Mouse (Mus musculus): ENCODE data around the gene Osbp. TPM values are rescaled to one million over a fixed set of nuclear protein-coding genes. Genes with fewer than 3 reads are reported as not detected.
"Not testable (repeated sequence)": the region's sequence is repeated elsewhere in the genome, so short reads cannot be mapped to it uniquely, and the experiment has no call there.

The Osbp gene
- polyA plus RNA-seq (2015; fragmentation: Nextera tagmentation; extraction: Ambion mirVana) = 5.4 and 6.5 TPM in 2 replicates

DNA sequence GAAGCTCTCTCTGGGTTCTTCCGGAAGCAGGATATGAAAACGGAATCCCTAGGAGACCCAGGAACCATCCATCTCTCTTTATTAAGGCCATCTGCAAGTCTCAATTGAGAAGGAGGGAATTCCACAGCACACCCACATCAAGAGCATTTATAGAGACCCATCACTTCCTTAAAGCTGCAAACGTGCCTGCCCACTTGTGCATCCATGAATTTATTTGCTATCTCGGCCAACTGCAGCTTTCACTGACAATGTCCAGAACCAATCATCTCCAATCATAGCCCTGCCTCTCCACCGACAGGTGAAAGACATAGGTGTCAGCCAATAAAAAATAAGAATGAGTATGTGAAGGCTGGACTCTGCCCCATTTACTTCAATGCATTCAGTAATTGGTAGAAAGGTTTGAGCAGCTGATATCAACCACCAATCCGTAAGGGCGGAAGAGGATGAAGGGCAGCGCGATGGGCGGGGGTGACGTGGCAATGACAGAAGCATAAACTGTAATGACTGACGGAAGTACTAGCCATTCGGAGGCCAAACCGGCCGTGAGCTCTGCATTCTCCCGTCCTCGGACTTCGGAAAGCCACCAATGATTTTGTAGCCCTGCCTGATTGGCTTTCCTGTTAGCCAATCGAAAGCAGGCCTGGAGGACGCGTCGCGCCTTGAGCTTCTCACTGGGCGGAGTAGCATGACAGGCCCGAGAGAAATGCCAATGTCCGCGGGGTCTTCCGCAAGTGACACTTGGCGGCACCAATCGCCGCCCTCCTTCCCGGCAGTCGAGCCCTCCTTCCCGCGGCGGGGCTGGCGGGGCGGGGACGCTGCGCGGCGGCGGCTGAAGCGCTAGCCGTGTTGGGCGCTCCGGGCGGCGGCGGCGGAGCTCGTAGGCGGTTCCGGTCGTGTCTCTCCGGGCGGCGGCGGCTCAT is at the start of gene Osbp:
Osbp (plus strand) TSS at position 919 of the 920 bp plus-strand sequence.
- peak; percentile 100 for DNase-seq (ENCODE audit: low spot score)

GRCm38 (mm10) chr19:11922068-11922467 is 43.7 kb upstream of the Osbp start:
- DNase-seq (ENCODE audit: low spot score) = no peak

DNA sequence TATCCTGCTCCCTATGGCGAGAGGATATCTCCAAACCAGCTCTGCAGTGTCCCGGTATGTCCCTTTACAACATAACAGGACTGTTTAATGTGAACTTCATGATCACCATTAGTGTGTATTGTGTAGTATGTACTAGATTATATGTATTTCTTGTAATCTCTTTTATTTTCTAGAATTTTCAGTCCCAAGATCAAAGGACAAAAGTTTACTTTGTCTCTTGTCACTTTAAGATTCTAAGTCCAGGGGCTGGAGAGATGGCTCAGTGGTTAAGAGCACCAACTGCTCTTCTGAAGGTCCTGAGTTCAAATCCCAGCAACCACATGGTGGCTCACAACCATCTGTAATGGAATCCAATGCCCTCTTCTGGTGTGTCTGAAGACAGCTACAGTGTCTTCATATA is 43.2 kb upstream of the Osbp start:
- DNase-seq (ENCODE audit: low spot score) = not testable (repeated sequence)

DNA sequence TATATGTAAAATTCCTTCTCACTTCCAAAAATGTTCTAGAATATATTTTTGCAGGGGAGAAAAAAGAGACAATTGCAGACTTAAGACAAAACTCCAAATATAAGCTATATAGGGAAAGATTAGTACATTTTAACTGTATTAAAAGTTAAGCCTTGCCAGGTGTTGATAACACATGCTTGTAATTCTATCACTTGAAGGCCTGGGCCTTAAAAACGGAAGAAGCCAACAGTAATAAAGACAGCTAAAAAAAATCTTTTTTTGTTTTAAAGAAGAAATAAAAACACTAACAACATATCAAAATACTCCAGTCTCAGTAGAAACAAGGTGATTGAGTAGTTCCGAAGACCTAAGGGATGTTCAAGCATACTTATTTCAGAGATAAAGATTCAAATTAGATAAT is 39.4 kb upstream of the Osbp start:
- DNase-seq (ENCODE audit: low spot score) = no peak

DNA sequence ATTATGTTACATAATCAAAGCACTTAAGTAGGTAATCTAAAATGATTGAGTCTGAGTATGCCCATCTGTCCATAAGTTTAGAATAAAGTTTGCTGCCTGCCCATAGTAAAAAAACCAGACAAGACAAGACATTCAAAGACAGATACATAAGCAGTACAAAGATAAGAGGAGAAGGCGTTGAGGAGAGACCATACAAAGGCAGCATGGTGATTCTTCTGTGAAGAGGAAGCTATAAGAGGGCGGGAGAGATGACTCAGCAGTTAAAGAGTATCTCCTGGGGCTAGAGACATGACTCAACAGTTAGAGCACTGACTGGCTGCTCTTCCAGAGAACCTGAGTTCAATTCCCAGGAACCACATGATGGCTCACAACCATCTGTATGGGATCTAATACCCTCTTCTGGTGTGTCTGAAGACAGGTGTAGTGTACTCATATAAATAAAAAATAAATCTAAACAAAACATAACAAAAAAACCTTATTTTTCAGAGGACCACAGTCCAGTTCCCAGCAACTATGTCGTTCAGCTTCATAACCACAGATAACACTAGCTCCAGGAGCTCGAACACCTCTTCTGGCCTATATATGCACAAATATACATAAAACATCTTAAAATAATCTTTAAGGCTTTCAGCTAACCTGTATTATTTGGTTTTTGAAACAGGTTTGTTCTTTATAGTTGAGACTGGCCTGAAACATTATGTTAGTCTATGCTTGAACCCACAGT is 37.6 kb upstream of the Osbp start:
- no peak for DNase-seq (ENCODE audit: low spot score)

DNA sequence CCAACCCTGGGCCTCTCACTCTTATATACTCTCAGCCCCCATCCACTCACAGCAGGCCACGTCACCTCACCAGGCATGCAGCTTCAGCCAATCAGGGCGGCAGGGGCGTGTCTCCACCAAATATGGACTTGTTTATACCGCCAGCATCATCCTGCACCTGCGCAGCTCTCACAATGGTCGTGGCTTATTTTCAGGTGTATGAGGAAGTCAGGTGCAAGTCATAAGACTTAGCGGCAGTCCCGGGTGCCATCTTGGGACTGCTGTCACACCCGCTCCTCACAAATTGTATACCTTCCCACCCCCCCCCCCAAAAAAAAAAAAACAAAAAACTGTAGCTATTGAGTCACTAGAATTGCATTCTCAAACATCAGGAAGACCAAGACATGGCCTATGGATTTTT is 19.3 kb upstream of the Osbp start:
- DNase-seq (ENCODE audit: low spot score) = not testable (repeated sequence)

GRCm38 (mm10) chr19:11949878-11950277 is 15.9 kb upstream of the Osbp start:
- no peak for DNase-seq (ENCODE audit: low spot score)

GRCm38 (mm10) chr19:11950747-11951146 is 15.0 kb upstream of the Osbp start:
- no peak for DNase-seq (ENCODE audit: low spot score)

- no peak for DNase-seq (ENCODE audit: low spot score)
Observed at GRCm38 (mm10) chr19:11954206-11954605, 11.5 kb upstream of the Osbp start.

DNA sequence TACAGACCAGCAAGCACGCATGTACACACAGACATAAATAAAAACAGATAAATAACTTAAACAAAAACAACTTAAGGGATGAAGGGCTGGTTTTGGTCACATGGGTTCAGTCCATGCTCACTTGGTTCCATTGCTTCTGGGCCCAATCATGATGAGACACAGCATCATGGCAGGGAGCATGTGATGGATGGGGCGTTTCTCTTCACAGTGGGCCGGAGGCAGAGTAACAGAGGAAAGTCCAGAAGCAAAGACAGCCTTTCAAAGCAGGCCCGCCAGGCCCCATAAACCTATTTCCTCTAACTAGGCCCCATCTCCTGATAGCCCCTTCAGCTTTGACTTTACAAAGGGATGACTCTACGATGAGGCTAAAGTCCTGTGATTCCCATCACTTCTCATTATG is 9.1 kb upstream of the Osbp start:
- DNase-seq (ENCODE audit: low spot score) = no peak

DNA sequence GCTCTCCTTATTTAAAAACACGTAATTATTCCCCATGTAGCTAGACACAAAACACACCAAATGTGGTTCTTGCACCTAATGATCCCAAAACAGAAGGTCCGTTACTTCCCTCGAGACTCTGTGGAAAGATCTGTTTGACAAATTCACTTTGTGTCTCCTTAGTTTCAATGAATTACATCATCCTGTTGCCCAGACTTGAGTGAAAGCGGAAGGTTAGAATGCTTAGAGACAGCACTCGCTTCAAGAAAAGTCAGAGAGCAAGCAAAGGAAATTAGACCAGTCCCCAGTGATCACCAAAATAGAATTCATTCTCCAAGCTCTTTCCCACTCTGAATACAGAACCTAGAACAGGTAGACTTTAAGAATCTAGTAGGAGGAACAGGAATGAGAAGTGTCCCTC is 8.3 kb upstream of the Osbp start:
- DNase-seq (ENCODE audit: low spot score) = no peak

GRCm38 (mm10) chr19:11957846-11958245 is 7.9 kb upstream of the Osbp start:
- DNase-seq (ENCODE audit: low spot score) = no peak

DNA sequence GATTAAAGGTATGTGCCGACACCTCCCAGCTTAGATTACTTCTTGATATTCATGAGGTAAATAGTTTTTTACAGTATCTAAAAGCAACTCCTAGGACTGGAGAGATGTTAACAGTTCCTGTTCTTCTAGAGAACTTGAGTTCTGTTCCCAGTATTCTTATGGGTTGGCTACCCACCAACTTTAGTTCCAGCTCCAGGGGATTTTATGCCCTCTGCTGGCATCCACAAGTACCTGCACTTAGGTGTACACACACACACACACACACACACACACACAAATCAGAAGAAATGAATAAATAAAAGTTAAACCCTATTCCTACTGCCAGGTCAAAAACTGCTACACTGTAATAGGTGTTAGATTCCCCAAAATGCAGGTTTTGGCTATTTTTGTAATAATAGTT is 1.5 kb upstream of the Osbp start:
- no peak for DNase-seq (ENCODE audit: low spot score)

DNA sequence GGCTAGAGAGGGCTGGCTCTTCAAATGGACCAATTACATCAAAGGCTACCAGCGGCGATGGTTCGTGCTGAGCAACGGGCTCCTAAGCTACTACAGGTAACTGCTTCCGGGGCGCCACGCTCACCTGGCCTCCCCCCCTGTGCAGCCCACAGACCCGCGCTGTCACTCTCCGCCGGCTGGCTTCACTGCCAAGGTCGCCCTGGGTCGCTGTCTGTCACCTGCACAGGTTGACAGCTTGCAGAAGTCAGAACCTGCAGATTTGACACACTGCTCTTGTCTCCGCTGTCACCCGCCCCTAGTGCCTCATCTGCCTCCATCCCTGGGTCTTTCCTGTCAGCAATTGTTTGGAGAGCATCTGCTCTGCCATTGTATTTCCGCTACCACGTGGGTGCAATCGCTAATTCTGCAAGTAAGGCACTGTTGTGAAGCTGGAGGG is 478 bp downstream of the Osbp start:
- peak; percentile 53 for DNase-seq (ENCODE audit: low spot score)

DNA sequence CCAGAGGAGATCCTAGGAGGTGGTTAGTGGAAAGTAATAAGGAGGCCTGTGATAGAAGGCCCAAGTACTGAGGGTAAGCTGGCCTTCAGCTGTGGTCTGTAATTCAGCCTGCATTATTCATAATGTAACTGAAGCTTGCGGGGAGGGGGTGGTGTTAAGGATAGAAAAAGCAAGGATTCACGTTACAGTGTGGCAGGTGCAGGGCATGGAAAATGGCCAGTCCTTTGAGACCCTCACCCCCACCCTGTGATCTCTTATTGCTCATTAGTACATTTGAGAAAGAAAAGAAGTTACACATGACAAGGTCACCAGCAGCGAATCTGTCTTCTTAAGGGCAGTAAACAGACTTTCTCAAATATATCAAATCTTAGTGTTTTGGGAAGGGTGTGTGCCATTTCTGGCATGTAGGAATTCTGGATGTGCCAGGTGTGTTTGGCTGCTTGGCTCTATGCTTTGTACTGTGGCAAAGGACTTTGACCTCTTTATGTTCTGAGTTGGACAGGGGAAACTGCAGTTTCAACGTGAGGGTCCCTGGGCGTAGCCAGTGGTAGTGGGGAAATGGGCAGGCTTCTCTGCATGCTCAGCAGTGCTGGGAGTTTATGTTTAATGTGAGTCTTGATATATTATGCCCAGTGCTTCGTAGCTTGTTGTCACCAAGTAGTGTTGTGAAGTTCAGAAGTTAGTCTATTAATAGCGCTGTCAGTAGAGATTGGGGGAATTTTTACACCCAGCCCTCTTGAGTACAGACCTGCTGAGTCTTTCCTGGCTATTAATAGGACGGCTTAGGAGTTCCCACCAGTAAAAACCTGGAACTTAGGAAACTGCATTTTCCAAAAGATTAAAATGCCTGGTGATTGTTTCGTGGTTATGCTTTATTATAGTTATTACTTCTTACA is 3.7 kb downstream of the Osbp start:
- no peak for DNase-seq (ENCODE audit: low spot score)

DNA sequence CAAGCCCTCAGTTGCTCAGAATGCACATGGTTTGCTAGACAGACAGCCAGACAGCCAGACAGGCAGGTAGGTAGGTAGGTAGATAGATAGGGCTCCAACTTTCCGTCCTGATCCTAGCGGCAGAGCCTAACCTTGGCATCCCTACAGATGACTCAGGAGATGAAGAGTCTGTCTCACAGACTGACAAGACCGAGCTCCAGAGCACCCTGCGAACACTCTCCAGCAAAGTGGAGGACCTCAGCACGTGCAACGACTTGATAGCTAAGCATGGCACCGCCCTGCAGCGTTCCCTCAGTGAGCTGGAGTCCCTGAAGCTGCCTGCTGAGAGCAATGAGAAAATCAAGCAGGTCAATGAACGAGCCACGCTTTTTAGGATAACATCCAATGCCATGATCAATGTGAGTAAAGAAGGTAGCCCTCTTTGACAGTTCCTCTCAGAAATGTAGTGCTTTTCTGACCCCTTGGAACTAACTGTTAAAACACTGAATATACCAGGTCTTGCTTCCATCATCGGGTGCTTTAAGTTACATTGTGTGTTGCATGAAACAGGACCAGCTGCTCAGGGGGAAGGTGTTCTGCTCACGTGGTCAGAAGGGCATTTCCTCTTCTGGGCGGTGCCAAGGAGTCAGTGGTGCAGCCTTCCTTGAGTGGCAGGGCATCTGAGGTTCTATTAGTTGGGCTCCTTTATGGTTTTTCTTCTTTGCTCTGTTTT is 7.9 kb downstream of the Osbp start:
- DNase-seq (ENCODE audit: low spot score) = no peak

DNA sequence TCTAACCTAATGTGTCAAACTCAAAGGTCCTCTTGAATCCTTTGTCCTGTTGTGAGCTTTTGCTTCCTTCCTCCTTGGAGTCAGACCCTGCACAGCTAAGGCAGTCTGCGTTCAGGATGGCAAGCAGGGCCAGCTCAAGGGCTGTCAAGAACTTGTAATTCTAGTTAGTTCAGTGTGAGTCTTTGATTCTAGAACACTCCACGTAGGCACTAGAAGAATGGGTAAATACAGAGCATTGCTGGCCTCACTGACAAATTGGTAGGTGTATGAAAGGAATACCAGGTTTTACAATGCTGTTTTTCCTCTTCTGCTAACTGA is 8.4 kb downstream of the Osbp start:
- DNase-seq (ENCODE audit: low spot score) = no peak

DNA sequence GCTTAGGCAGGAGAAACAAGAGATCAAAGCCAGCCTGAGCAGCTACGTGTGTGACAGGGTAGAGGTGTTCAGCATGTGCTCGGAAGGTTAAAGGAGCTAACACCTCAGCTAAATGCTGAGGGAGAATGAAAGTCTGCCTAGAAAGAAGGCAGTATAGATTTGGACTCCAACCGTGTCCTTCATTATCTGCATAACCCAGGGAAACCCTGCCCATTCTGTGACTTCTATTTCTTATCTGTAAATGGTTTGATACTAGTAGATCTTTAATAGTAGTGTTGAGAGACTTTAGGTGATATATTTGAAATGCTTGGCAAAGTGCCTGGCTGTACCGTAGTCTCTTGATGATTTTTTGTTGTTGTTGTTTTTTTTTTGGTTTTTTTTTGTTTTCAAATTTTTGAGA is 9.9 kb downstream of the Osbp start:
- no peak for DNase-seq (ENCODE audit: low spot score)

DNA sequence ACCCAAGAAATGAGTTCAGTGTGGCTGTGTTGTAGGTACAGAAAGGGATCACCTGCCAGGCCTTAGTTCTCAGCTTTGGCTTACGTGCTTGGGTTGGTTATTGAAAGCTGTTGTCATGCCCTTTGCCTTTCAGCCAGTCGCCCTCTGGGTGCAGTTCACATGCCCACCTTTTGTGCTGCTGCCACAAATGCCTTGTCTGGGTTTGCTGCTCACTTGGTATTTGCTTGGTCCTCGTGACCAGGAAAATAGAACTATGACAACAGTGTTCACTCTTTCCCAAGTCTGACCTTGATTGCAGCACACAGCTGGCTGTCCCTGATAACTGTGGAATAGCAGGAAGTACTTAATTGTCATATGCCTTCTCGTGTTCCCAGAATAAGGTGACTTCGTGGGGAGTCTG is 11.6 kb downstream of the Osbp start:
- no peak for DNase-seq (ENCODE audit: low spot score)

GRCm38 (mm10) chr19:11980471-11980870 is 14.7 kb downstream of the Osbp start:
- DNase-seq (ENCODE audit: low spot score) = no peak

- not testable (repeated sequence) for DNase-seq (ENCODE audit: low spot score)
Observed at GRCm38 (mm10) chr19:11984614-11985013, 18.9 kb downstream of the Osbp start.

Data from thymus, postnatal 0 days (tissue).